Mouse (Mus musculus): Measurements from ENCODE around the gene Gm4567.
"Not testable (repeated sequence)": the region's sequence is repeated elsewhere in the genome, so short reads cannot be mapped to it uniquely, and the experiment has no call there.

Gene Gm4567

GRCm38 (mm10) chr7:22719610-22720009, at the start of gene Gm4567:
Gene Gm4567 (minus strand): TSS chr7:22719710.
- DNase-seq (ENCODE audit: low read depth, low spot score): not testable (repeated sequence)

DNA sequence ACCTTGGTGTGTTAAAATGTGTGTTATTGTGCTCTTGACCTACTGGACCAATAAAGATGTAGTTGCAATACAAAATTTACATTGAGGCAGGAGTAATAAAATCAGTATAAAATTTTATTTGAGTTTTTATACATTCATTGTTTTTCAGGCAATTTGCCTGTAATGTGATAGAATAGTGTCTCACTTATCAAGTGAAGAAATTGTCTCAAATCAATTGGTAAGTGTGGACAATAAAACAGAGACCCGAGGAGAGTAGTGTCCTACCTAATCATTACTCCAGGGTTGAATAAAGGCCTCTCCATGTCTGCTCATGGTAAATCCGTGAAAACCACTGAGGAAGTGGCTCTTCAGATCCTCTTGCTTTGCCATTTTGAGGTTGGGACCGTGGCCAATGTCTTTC, 41.9 kb upstream of the Gm4567 start, which contains the start of gene Vmn1r157:
Gene Vmn1r157, plus strand, starts transcription at position 301 of the 400 bp plus-strand sequence.
- DNase-seq (ENCODE audit: low read depth, low spot score): not testable (repeated sequence)

DNA sequence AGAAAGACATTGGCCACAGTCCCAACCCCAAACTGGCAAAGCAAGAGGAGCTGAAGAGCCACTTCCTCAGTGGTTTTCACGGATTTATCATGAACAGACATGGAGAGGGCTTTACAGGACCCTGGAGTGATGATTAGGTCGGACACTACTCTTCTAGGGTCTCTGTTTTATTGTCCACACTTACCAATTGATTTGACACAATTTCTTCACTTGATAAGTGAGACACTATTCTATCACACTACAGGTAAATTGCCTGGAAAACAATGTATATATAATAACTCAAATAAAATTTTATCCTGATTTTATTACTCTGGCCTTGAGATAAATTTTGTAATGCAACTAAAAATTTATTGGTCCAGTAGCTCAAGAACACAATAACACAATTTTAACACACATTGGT, 27.3 kb downstream of the Gm4567 start, which contains the start of gene Gm8693:
Gene Gm8693, minus strand, starts transcription at position 101 of the 400 bp plus-strand sequence.
- not testable (repeated sequence) for DNase-seq (ENCODE audit: low read depth, low spot score)

Data from ES-CJ7 (cell line).